Mouse (Mus musculus): ENCODE results near the gene Srp72. TPM values are rescaled to one million over a fixed set of nuclear protein-coding genes. Genes with fewer than 3 reads are reported as not detected.
"Not testable (repeated sequence)": the region's sequence is repeated elsewhere in the genome, so short reads cannot be mapped to it uniquely, and the experiment has no call there.

Gene Srp72
- polyA plus RNA-seq, 1 experiment from 2014 or later, result 106 TPM

- WGBS, result 68% methylated on average over 5 of the region's 5 CpGs
- no peak overlapping the region for H3K4me3 ChIP-seq (replicated peaks)
- peaks cover 51% of the 10 kb centered on the region for H3K36me3 ChIP-seq
- H3K9me3 ChIP-seq (replicated peaks), result no peaks in the 10 kb centered on the region
- peaks cover 10% of the 10 kb centered on the region for H3K4me1 ChIP-seq
- no peak for ATAC-seq (ENCODE audit: insufficient number of reproducible peaks, low FRiP score, low TSS enrichment, low read depth)
- H3K27me3 ChIP-seq, result no peaks in the 10 kb centered on the region
- no peak overlapping the region for H3K9ac ChIP-seq
- no peak overlapping the region for H3K27ac ChIP-seq (replicated peaks)
- no peak overlapping the region for H3K4me2 ChIP-seq (replicated peaks)
These were observed 5.2 kb upstream of the Srp72 start for GRCm38 (mm10) chr5:76969250-76969649.

DNA sequence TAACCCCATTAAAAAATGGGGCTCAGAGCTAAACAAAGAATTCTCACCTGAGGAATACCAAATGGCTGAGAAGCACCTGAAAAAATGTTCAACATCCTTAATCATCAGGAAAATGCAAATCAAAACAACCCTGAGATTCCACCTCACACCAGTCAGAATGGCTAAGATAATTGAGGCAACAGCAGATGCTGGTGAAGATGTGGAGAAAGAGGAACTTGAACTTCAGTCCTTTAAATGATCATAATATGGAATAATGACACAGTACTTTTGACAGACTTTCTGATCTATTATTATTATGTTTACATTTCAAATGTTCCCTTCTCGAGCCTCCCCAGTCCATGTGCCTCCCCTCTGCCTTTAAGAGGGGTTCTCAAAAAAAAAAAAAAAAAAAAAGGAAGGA is 3.4 kb upstream of the Srp72 start:
- H3K27ac ChIP-seq (replicated peaks); H3K27me3 ChIP-seq; ATAC-seq (ENCODE audit: insufficient number of reproducible peaks, low FRiP score, low TSS enrichment, low read depth); H3K9me3 ChIP-seq (replicated peaks); H3K4me3 ChIP-seq (replicated peaks); H3K9ac ChIP-seq; H3K4me2 ChIP-seq (replicated peaks): not testable (repeated sequence)
- peaks cover 37% of the 10 kb centered on the region for H3K36me3 ChIP-seq
- WGBS, result 79% methylated on average over 1 of the region's 1 CpGs
- peaks cover 17% of the 10 kb centered on the region for H3K4me1 ChIP-seq

- peaks cover 34% of the 10 kb centered on the region for H3K36me3 ChIP-seq
- H3K4me1 ChIP-seq, result peaks cover 20% of the 10 kb centered on the region
- H3K9me3 ChIP-seq (replicated peaks), result no peaks in the 10 kb centered on the region
- H3K27ac ChIP-seq (replicated peaks), result no peak overlapping the region
- peak overlapping the region; percentile 72; the same call in 1 of the 2 replicates for H3K9ac ChIP-seq
- ATAC-seq (ENCODE audit: insufficient number of reproducible peaks, low FRiP score, low TSS enrichment, low read depth), result no peak
- WGBS, result 70% methylated on average over 3 of the region's 3 CpGs
- no peaks in the 10 kb centered on the region for H3K27me3 ChIP-seq
- H3K4me2 ChIP-seq (replicated peaks), result peak overlapping the region; percentile 81
- H3K4me3 ChIP-seq (replicated peaks), result peak overlapping the region; percentile 97
These were observed 995 bp upstream of the Srp72 start for GRCm38 (mm10) chr5:76973488-76973887.

DNA sequence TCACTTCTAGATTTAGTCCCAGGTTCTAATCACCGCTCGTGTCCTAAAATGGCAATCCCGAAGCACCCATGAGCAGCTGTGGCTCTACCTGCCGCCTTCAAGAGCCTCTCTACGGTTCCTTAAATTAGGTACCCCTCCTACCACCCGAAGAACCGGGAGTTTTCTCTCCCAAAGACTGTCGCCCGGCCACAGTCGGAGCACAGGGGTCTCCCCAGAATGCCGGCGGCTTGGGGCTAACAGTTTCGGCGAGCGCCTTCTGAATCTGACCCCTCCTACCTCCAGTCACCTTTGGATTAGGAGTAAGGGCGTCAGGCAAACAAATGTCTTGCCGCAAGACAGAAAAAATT is 303 bp upstream of the Srp72 start:
- Histone ChIP-seq H3K4me3 (replicated peaks) (peak overlapping the region; percentile 97), H3K27me3 (no peaks in the 10 kb centered on the region), H3K9me3 (replicated peaks) (no peaks in the 10 kb centered on the region), H3K4me2 (replicated peaks) (peak overlapping the region; percentile 81), H3K4me1 (peaks cover 20% of the 10 kb centered on the region), H3K36me3 (peaks cover 34% of the 10 kb centered on the region), H3K9ac (peak overlapping the region; percentile 72), H3K27ac (replicated peaks) (no peak overlapping the region; the same call in 1 of the 2 replicates)
- WGBS, result 3% methylated on average over 17 of the region's 17 CpGs
- no peak; the same call in 1 of the 2 replicates for ATAC-seq (ENCODE audit: insufficient number of reproducible peaks, low FRiP score, low TSS enrichment, low read depth)

GRCm38 (mm10) chr5:76975736-76976135 is 1.3 kb downstream of the Srp72 start:
- Histone ChIP-seq H3K9me3 (replicated peaks) (no peaks in the 10 kb centered on the region), H3K36me3 (peaks cover 32% of the 10 kb centered on the region), H3K4me3 (replicated peaks) (peak overlapping the region; percentile 97), H3K9ac (no peak overlapping the region), H3K4me2 (replicated peaks) (peak overlapping the region; percentile 81), H3K4me1 (peaks cover 20% of the 10 kb centered on the region), H3K27me3 (no peaks in the 10 kb centered on the region), H3K27ac (replicated peaks) (no peak overlapping the region)
- ATAC-seq (ENCODE audit: insufficient number of reproducible peaks, low FRiP score, low TSS enrichment, low read depth), result no peak
- WGBS, result 80% methylated on average over 8 of the region's 8 CpGs

GRCm38 (mm10) chr5:76984015-76984414 is 9.5 kb downstream of the Srp72 start:
- Histone ChIP-seq H3K4me3 (replicated peaks) (no peak overlapping the region), H3K4me2 (replicated peaks) (no peak overlapping the region), H3K27me3 (no peaks in the 10 kb centered on the region), H3K27ac (replicated peaks) (no peak overlapping the region), H3K9ac (no peak overlapping the region), H3K9me3 (replicated peaks) (no peaks in the 10 kb centered on the region), H3K36me3 (peaks cover 73% of the 10 kb centered on the region), H3K4me1 (no peaks in the 10 kb centered on the region)
- ATAC-seq (ENCODE audit: insufficient number of reproducible peaks, low FRiP score, low TSS enrichment, low read depth), result no peak
- WGBS, result 91% methylated on average over 11 of the region's 11 CpGs

DNA sequence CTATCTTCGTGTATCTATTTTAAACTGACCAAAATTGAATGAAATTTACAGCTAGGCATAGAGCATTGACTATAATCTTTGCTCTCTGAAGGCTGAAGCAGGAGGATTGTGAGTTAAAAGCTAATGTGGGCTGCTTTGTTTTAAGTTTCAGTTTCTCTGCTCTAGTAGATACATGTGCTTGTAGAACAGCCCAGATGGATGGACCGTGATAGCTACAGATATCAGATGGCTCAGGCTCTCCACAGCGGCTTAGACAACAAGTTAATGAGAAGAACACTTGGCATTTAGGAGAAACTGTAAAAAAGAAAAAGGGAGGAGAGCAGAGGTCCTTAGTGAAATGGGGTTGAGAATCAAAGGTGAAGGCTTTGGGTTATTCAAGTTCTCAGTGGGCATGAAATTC is 16.3 kb downstream of the Srp72 start:
- Histone ChIP-seq H3K36me3 (peaks cover 73% of the 10 kb centered on the region), H3K27me3 (no peaks in the 10 kb centered on the region), H3K9me3 (replicated peaks) (no peaks in the 10 kb centered on the region), H3K4me3 (replicated peaks) (no peak overlapping the region), H3K9ac (no peak overlapping the region), H3K27ac (replicated peaks) (no peak overlapping the region), H3K4me2 (replicated peaks) (no peak overlapping the region), H3K4me1 (no peaks in the 10 kb centered on the region)
- 91% methylated on average over 3 of the region's 3 CpGs for WGBS
- no peak for ATAC-seq (ENCODE audit: insufficient number of reproducible peaks, low FRiP score, low TSS enrichment, low read depth)

DNA sequence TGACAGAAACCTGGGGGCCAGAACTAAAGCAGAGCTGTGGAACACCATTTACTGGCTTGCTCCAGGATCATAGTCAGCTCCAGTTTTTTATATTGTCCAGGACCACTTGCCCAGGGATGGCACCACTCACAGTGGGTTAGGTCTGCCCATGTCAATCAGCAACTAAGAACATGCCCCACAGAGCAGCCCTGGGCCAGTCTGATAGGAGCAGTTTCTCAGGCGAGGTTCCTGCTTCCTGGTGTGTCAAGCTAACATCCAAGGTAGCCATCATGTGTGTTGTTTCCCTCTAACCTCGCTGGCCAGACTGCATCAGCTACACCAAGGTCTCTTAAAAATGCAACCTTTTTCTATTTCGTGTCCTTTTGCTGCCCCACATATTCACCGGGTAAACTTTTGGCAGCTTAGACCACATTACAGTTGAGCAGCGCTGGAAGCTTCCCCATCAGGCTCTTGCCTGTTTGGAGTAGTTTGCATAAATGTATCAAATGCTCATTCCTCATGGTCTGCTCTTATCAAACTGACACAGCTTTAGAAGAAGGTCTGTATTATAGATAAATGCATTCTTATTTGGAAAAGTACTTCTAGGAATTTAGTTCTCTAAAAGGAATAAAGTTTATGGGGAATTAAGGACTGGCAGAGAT is 18.8 kb downstream of the Srp72 start:
- no peaks in the 10 kb centered on the region for H3K4me1 ChIP-seq
- no peak overlapping the region for H3K9ac ChIP-seq
- peaks cover 82% of the 10 kb centered on the region for H3K36me3 ChIP-seq
- H3K27ac ChIP-seq (replicated peaks), result no peak overlapping the region
- H3K4me2 ChIP-seq (replicated peaks), result no peak overlapping the region
- no peaks in the 10 kb centered on the region for H3K9me3 ChIP-seq (replicated peaks)
- ATAC-seq (ENCODE audit: insufficient number of reproducible peaks, low FRiP score, low TSS enrichment, low read depth), result no peak
- H3K4me3 ChIP-seq (replicated peaks), result no peak overlapping the region
- no peaks in the 10 kb centered on the region for H3K27me3 ChIP-seq
- WGBS, result 93% methylated on average over 5 of the region's 5 CpGs

- Histone ChIP-seq H3K36me3 (peaks cover 68% of the 10 kb centered on the region), H3K4me2 (replicated peaks) (no peak overlapping the region), H3K9me3 (replicated peaks) (no peaks in the 10 kb centered on the region), H3K4me3 (replicated peaks) (no peak overlapping the region), H3K9ac (no peak overlapping the region), H3K27ac (replicated peaks) (no peak overlapping the region), H3K4me1 (no peaks in the 10 kb centered on the region), H3K27me3 (no peaks in the 10 kb centered on the region)
- no peak for ATAC-seq (ENCODE audit: insufficient number of reproducible peaks, low FRiP score, low TSS enrichment, low read depth)
- WGBS, result 43% methylated on average over 5 of the region's 5 CpGs
These were observed 23.9 kb downstream of the Srp72 start for GRCm38 (mm10) chr5:76998416-76998815.

DNA sequence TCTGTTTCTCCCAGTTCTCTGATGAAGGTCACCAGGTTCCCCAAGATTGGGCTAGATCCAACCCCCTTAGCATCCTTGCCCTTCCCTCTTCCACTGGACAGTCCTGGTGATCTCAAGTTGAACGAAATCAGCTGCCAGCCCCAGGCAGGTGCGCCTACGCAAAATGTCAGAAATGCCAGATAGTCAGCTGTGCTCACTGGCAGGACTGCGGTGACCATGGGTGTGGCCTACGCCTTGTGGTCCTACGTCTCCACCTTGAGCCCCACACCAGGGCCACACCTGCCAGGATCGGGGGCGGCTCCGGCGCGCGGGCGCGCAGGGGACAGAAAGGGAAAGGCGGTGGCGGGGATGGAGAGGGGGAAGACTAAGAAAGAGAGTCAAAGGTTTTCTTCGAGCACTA is 26.7 kb downstream of the Srp72 start:
- Histone ChIP-seq H3K36me3 (peaks cover 44% of the 10 kb centered on the region), H3K4me3 (replicated peaks) (no peak overlapping the region), H3K9me3 (replicated peaks) (no peaks in the 10 kb centered on the region), H3K27me3 (no peaks in the 10 kb centered on the region), H3K27ac (replicated peaks) (no peak overlapping the region), H3K4me2 (replicated peaks) (no peak overlapping the region), H3K9ac (no peak overlapping the region), H3K4me1 (no peaks in the 10 kb centered on the region)
- WGBS, result 91% methylated on average over 17 of the region's 17 CpGs
- ATAC-seq (ENCODE audit: insufficient number of reproducible peaks, low FRiP score, low TSS enrichment, low read depth), result no peak

GRCm38 (mm10) chr5:77004051-77004821 is 29.8 kb downstream of the Srp72 start, which contains the start of gene Arl9:
Gene Arl9 (plus strand): TSS chr5:77004055.
- Histone ChIP-seq H3K4me1 (no peaks in the 10 kb centered on the region), H3K27ac (replicated peaks) (no peak within 1 kb of the TSS)
- 91% methylated on average over 6 of the region's 6 CpGs for WGBS

More at GRCm38 (mm10) chr5:77004051-77004821, 29.8 kb downstream of the Srp72 start, which contains the start of gene Arl9:
- H3K36me3 ChIP-seq, result peaks cover 18% of the 10 kb centered on the region
- no peak within 1 kb of the TSS for H3K4me2 ChIP-seq (replicated peaks)
- no peak for ATAC-seq (ENCODE audit: insufficient number of reproducible peaks, low FRiP score, low TSS enrichment, low read depth)
- H3K9me3 ChIP-seq (replicated peaks), result no peaks in the 10 kb centered on the region
- no peak within 1 kb of the TSS for H3K9ac ChIP-seq
- H3K27me3 ChIP-seq, result no peaks in the 10 kb centered on the region
- H3K4me3 ChIP-seq (replicated peaks), result no peak within 1 kb of the TSS

All from embryonic facial prominence, embryonic 15.5 days (tissue).